Mouse (Mus musculus): Measurements from ENCODE around the gene Lsm10. TPM values are rescaled to one million over a fixed set of nuclear protein-coding genes. Genes with fewer than 3 reads are reported as not detected.
"Not testable (repeated sequence)": the region's sequence is repeated elsewhere in the genome, so short reads cannot be mapped to it uniquely, and the experiment has no call there.

The Lsm10 gene
- polyA plus RNA-seq, 1 experiment, result 41.9 TPM

DNA sequence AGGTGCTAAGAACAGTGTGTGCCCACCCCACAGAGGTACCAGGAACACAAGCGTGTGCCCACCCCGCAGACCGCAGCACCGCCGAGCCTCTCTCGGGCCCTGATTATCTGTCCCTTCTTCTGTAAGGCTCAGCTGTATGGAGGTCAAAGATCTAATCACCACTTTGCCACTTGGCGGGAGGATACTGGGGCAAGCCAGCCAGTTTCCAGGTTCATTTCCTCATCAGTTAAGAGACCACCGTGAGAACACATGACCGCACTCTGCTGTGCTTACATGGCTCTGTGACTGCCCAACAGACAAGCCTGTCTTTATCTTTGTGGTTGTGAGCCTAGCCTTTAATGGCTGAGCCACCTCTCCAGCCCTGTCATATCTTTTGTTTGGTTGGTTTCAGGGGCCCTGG lies 13.4 kb upstream of the Lsm10 start:
- Histone ChIP-seq H3K4me3 (ENCODE audit: control insufficient read depth, low read depth, low read length) (no peak overlapping the region), H3K27me3 (ENCODE audit: control insufficient read depth, insufficient read depth, low read length) (no peaks in the 10 kb centered on the region), H3K36me3 (ENCODE audit: control insufficient read depth, insufficient read depth, low read length) (no peaks in the 10 kb centered on the region; the same call in 1 of the 2 replicates), H3K4me1 (ENCODE audit: control insufficient read depth, insufficient read depth, low read length) (no peaks in the 10 kb centered on the region), H3K27ac (ENCODE audit: control insufficient read depth, insufficient read depth, low read depth, low read length) (no peak overlapping the region)
- TF ChIP-seq CTCF (IDR thresholded peaks at IDR 0.05; ENCODE audit: control insufficient read depth, insufficient read depth, insufficient replicate concordance, low read depth, low read length) (no peak), POLR2A (IDR thresholded peaks at IDR 0.05; ENCODE audit: control insufficient read depth, low read depth, low read length) (no peak)

DNA sequence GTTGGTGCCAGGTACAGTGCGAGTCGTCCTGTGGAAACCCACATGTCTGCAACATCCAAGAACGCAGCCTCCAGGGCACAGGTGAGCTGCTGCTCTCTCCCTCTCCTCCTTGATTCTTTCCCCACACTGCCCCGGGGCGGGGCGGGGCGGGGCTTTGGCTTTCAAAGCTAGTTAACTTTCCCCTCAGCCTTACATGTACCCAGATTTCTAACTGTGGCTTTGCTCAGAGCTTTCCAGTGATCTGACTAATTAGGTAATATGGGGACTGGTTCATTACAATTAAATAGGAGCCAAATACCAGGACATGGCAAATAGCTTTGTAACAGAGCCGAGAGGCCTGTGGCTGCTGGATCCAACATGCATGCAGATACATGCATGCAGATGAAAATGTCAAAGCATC lies 12.0 kb upstream of the Lsm10 start:
- no peak overlapping the region for H3K27ac ChIP-seq (ENCODE audit: control insufficient read depth, insufficient read depth, low read depth, low read length)
- no peak overlapping the region for H3K4me3 ChIP-seq (ENCODE audit: control insufficient read depth, low read depth, low read length)
- H3K27me3 ChIP-seq (ENCODE audit: control insufficient read depth, insufficient read depth, low read length), result no peaks in the 10 kb centered on the region
- no peaks in the 10 kb centered on the region for H3K4me1 ChIP-seq (ENCODE audit: control insufficient read depth, insufficient read depth, low read length)
- no peak for TF ChIP-seq POLR2A (IDR thresholded peaks at IDR 0.05; ENCODE audit: control insufficient read depth, low read depth, low read length)
- TF ChIP-seq CTCF (IDR thresholded peaks at IDR 0.05; ENCODE audit: control insufficient read depth, insufficient read depth, insufficient replicate concordance, low read depth, low read length), result no peak
- no peaks in the 10 kb centered on the region; the same call in 1 of the 2 replicates for H3K36me3 ChIP-seq (ENCODE audit: control insufficient read depth, insufficient read depth, low read length)

DNA sequence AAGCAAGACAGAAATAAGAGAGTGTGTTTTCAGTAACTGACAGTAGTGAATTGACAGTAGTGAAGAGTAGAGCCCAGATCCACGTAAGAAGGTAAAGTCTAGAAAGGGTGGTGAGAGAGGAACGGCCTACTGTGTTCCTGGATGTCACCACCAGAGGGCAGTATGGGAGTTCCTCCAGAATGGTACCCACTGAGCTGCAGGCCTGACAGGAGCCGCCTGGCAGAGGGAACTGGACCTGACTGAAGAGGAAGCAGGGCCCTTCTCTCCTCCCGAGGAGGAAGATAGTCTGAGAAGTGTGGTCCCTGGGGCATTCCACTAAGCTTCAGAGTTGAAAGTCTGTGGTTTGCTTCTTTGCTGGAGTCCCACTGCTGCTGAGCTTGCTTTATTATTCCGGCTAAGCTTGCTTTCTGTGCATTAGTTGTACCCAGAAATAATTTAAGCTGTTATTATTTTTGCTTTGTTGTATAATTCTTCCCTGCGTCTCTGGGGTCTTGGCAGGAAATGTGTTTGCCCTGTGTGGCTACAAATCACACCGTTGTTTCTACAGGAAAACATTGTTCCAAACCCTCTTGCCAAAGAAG lies 10.3 kb upstream of the Lsm10 start:
- no peaks in the 10 kb centered on the region for H3K4me1 ChIP-seq (ENCODE audit: control insufficient read depth, insufficient read depth, low read length)
- no peaks in the 10 kb centered on the region for H3K27me3 ChIP-seq (ENCODE audit: control insufficient read depth, insufficient read depth, low read length)
- no peak overlapping the region for H3K4me3 ChIP-seq (ENCODE audit: control insufficient read depth, low read depth, low read length)
- peak overlapping the region; percentile 26 for H3K27ac ChIP-seq (ENCODE audit: control insufficient read depth, insufficient read depth, low read depth, low read length)
- TF ChIP-seq POLR2A (IDR thresholded peaks at IDR 0.05; ENCODE audit: control insufficient read depth, low read depth, low read length), result no peak
- peak; percentile 77; the same call in 1 of the 2 replicates for TF ChIP-seq CTCF (IDR thresholded peaks at IDR 0.05; ENCODE audit: control insufficient read depth, insufficient read depth, insufficient replicate concordance, low read depth, low read length)
- no peaks in the 10 kb centered on the region; the same call in 1 of the 2 replicates for H3K36me3 ChIP-seq (ENCODE audit: control insufficient read depth, insufficient read depth, low read length)

DNA sequence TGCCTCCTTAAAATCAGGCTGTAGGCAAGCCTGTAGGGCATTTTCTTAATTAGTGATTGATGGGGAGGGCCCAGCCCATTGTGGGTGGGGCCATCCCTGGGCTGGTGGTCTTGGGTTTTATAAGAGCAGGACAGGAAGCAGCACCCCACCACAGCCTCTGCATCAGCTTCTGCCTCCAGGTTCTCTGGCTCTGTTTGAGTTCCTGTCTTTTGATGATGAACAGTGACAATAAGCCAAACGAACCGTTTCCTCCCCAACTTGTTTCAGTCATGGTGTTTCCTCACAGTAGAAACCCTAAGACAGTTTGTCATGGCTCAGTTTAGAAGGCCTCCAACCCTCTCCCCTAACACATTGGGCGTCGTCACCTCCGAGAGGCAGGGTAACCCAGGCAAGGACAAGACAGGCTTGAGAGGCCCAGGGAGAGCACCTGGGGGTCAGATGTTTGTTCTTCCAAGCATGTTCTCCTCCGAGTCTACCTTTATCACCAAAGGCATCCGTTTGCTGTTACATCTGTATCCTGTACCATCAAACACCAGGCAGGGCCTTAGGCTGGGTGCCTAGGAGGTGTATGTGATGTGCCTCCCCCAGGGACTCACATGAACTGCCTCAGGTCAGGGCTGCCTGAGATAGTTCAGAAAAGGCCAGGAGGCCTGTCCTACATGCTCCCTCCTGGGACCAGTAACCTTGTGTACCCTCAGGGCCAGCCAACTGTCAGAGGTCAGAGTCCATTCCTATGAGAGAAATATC lies 6.1 kb upstream of the Lsm10 start:
- TF ChIP-seq CTCF (IDR thresholded peaks at IDR 0.05; ENCODE audit: control insufficient read depth, insufficient read depth, insufficient replicate concordance, low read depth, low read length) (no peak), POLR2A (IDR thresholded peaks at IDR 0.05; ENCODE audit: control insufficient read depth, low read depth, low read length) (no peak)
- no peaks in the 10 kb centered on the region for H3K27me3 ChIP-seq (ENCODE audit: control insufficient read depth, insufficient read depth, low read length)
- H3K4me3 ChIP-seq (ENCODE audit: control insufficient read depth, low read depth, low read length), result no peak overlapping the region
- H3K36me3 ChIP-seq (ENCODE audit: control insufficient read depth, insufficient read depth, low read length), result no peaks in the 10 kb centered on the region
- no peak overlapping the region for H3K27ac ChIP-seq (ENCODE audit: control insufficient read depth, insufficient read depth, low read depth, low read length)
- H3K4me1 ChIP-seq (ENCODE audit: control insufficient read depth, insufficient read depth, low read length), result no peaks in the 10 kb centered on the region

DNA sequence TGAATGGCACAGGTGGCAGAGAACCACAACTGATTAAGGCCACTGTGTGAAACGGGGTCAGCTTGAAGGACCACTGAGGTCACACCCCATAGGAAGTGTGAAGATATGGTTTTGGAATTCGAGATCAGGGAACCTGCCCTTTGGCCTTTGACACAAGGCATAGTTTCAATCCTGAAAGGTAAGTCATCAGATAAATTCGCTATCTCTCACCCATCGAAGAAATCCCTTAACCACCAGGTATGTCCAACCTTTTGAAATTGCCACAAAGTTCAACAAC lies 5.6 kb upstream of the Lsm10 start:
- Histone ChIP-seq H3K27ac (ENCODE audit: control insufficient read depth, insufficient read depth, low read depth, low read length) (no peak overlapping the region), H3K4me3 (ENCODE audit: control insufficient read depth, low read depth, low read length) (no peak overlapping the region), H3K36me3 (ENCODE audit: control insufficient read depth, insufficient read depth, low read length) (no peaks in the 10 kb centered on the region), H3K27me3 (ENCODE audit: control insufficient read depth, insufficient read depth, low read length) (no peaks in the 10 kb centered on the region), H3K4me1 (ENCODE audit: control insufficient read depth, insufficient read depth, low read length) (no peaks in the 10 kb centered on the region)
- no peak for TF ChIP-seq CTCF (IDR thresholded peaks at IDR 0.05; ENCODE audit: control insufficient read depth, insufficient read depth, insufficient replicate concordance, low read depth, low read length)
- no peak for TF ChIP-seq POLR2A (IDR thresholded peaks at IDR 0.05; ENCODE audit: control insufficient read depth, low read depth, low read length)

DNA sequence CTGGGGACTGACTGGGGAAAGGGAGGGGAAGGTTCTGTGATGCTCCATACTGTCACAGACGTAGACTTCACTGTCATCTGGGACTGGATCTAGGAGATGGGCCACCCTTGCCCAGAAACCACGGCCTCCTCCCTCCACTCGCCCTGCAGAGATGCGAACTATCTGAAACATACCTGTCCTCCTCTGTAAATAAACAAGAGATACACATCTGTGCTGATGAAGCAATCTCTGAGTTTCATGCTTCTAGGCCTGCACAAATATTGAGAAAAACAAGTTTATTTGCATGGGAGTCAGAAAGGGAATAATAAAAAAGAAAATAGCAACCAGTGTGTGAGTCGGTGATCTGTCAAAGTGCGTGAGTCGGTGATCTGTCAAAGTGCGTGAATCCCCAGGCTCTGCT lies 4.5 kb upstream of the Lsm10 start:
- no peak overlapping the region for H3K27ac ChIP-seq (ENCODE audit: control insufficient read depth, insufficient read depth, low read depth, low read length)
- H3K36me3 ChIP-seq (ENCODE audit: control insufficient read depth, insufficient read depth, low read length), result no peaks in the 10 kb centered on the region
- peaks cover 2% of the 10 kb centered on the region; the same call in 1 of the 2 replicates for H3K4me1 ChIP-seq (ENCODE audit: control insufficient read depth, insufficient read depth, low read length)
- TF ChIP-seq POLR2A (IDR thresholded peaks at IDR 0.05; ENCODE audit: control insufficient read depth, low read depth, low read length) (no peak), CTCF (IDR thresholded peaks at IDR 0.05; ENCODE audit: control insufficient read depth, insufficient read depth, insufficient replicate concordance, low read depth, low read length) (no peak)
- H3K27me3 ChIP-seq (ENCODE audit: control insufficient read depth, insufficient read depth, low read length), result no peaks in the 10 kb centered on the region
- no peak overlapping the region for H3K4me3 ChIP-seq (ENCODE audit: control insufficient read depth, low read depth, low read length)

DNA sequence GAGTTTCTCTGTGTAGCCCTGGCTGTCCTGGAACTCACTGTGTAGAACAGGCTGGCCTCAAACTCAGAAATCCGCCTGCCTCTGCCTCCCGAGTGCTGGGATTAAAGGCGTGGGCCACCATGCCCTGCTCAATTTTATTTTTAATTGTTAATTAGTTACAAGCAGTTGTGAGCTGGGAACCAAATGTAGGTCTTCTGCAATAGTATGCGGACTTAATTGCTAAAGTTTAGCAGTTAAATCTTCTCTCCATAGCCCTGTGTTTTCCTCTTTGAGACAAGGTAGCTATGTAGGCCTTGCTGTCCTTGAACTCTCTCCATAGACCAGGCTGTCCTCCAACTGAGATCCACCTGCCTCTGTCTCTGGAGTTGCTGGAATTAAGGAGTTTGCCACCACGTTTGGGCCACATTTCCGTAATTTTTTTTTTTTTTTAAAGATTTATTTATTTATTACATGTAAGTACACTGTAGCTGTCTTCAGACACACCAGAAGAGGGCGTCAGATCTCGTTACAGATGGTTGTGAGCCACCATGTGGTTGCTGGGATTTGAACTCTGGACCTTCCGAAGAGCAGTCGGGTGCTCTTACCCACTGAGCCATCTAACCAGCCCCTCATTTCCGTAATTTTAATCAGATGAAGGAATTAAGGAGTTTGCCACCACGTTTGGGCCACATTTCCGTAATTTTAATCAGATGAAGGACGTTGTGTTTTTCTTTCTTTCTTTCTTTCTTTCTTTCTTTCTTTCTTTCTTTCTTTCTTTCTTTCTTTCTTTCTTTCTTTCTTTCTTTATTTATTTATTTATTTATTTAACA lies 597 bp upstream of the Lsm10 start:
- not testable (repeated sequence) for H3K4me1 ChIP-seq (ENCODE audit: control insufficient read depth, insufficient read depth, low read length); H3K4me3 ChIP-seq (ENCODE audit: control insufficient read depth, low read depth, low read length); H3K27ac ChIP-seq (ENCODE audit: control insufficient read depth, insufficient read depth, low read depth, low read length); H3K27me3 ChIP-seq (ENCODE audit: control insufficient read depth, insufficient read depth, low read length); H3K36me3 ChIP-seq (ENCODE audit: control insufficient read depth, insufficient read depth, low read length)
